Mouse (Mus musculus) testis, postnatal 14 days (tissue): ENCODE measurements at regions not wholly inside any gene's neighbourhood (a gene's known extent, or its start where the extent isn't known, plus 50 kb on each side); places are given as distances from the start of the nearest gene placed in this dataset.

Source experiments
- DNase-seq: peaks from one replicate; pipeline ENCODE4 v3.0.0; 2021; ENCODE audit warnings: low spot score

DNA sequence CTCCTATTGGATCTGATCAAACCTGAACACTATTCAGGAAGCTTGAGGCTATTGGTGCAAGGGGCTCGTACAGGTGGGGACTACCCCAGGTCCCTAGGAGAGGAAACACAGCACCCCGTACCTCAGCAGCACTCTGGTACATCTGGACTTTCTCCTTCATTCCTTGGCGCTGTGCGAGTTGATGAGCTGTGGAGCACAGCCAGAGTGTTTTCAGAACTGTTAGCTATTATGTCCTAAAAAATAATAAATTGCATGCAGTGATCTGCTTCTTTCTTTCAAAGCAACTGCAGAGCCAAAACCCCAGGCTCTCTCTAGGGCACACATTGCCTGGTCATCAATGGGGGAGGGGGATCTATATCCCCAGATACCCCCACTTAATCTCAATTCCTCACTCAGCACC is 122.6 kb downstream of the Gm12728 start:
- DNase-seq, result no peak

GRCm38 (mm10) chr4:105914996-105915395 is 125.3 kb downstream of the Gm12728 start:
- DNase-seq, result no peak

- no peak for DNase-seq
These were observed 126.6 kb downstream of the Gm12728 start for GRCm38 (mm10) chr4:105916229-105916628.

DNA sequence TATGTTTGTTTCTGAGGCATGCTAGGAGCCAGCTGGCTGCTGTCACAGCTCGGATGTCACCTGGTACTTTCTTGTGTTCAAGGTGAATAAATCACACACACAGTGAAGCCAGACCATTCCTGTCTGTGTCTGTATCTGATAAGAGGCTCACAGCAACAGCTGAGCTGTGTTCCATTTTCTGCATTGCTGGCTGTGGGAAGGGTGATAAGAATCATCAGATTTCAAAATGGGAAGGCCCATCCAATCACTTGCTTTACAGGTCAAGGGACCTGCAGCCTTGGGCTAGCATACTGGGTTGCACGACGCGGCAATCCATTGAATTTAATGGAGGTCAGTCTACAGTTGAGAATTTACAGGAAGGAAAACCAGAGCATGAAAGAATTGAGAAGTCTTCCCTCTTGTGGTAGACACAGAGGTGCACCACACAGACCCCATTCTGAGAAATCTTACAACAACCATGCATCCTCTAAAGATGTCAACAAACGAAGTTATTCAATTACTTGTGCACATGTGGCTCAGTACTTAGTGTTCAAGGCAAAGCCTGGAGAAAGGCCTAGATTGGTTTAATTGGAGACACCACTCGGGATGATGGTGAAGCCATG is 135.2 kb downstream of the Gm12728 start:
- peak; percentile 19 for DNase-seq

DNA sequence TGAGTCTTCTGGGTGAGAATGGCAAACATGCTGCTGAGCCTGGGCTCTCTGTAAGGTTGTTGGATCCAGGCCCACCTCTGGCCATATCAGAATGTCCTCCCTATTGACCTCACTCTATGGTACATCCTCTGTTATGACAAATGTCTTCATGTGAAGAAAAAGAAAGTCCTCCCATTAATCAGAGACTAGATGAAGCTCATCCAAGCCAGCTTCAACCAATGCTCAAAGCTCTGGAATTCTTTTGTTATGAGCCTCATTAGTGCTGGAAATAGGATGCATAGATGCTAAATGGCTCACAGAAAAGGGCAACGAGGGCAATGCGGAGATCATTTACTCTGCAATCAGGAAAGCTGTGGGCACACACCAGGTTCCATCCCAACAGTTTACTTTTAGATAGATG is 135.8 kb downstream of the Gm12728 start:
- DNase-seq, result no peak

GRCm38 (mm10) chr4:105929658-105930057 is 140.0 kb downstream of the Gm12728 start:
- DNase-seq, result no peak

GRCm38 (mm10) chr4:105934971-105935370 is 145.3 kb downstream of the Gm12728 start:
- DNase-seq, result no peak

DNA sequence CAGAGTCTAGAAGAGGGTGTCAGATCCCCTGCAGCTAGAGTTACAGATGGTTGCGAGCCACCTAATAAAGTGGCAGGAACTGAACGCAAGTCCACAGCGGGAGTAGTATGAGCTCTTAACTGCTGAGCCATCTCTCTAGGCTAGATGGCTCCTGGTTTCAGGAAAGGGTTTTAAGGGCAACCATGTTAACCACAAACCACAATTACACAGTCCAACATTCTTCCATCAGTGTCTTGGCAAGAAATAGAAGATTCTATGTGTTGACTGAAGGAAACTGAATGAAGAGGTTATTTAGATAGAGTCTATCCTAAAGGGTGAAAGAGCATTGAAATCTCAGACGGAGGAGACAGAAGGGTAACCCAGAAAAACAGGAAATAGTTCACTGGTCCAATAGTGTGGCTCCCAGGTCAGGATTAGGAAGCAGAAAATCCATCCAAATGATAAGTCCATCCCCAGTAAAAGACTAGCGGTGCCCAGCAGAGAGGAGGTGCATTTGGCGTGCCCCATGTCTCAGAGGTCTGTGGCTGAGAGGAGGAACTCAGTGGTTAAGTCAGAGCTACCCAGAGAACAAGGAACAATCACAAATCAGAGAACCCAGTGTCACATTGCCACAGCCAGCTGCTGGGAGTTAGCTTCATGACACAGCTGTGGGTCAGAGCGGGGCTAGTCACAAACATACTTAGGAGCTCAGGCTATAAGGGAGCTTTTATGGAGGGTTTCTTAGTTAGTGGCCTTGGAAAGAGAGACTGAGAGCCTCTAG is 147.3 kb downstream of the Gm12728 start:
- DNase-seq, result no peak

GRCm38 (mm10) chr4:105937587-105937986 is 147.9 kb downstream of the Gm12728 start:
- DNase-seq, result no peak

GRCm38 (mm10) chr4:105938886-105939285 is 149.2 kb downstream of the Gm12728 start:
- no peak for DNase-seq

DNA sequence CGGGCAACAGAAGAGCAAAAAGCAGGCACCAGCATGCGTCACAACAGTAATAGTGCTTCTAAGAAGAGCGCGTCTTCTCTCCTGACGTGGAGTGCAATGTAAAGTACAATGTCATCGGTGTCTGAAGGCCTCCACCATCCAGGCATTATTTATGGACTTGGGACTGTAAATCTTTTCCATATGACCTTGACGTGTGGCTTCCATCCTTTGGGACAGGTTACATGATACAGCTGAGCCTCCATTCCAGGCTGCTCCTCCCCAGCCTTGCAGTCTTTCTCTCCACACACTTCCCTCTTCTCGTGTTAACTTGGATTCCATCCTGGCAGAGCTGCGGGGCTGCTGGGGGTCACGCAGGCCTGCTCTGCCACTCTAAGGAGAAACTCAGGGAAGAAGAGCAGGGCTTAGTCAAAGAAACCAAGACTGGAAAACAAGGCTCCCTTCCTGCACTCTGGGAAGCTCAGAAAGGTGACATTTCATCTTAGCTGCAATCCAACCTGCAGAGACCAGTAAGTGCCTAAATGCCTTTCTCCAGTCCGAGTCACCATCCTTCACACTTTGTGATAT is 150.0 kb downstream of the Gm12728 start:
- DNase-seq, result no peak

- DNase-seq, result no peak
These were observed 151.2 kb downstream of the Gm12728 start for GRCm38 (mm10) chr4:105940891-105941290.

- DNase-seq, result peak; percentile 53
These were observed 152.1 kb downstream of the Gm12728 start for GRCm38 (mm10) chr4:105941785-105942184.

DNA sequence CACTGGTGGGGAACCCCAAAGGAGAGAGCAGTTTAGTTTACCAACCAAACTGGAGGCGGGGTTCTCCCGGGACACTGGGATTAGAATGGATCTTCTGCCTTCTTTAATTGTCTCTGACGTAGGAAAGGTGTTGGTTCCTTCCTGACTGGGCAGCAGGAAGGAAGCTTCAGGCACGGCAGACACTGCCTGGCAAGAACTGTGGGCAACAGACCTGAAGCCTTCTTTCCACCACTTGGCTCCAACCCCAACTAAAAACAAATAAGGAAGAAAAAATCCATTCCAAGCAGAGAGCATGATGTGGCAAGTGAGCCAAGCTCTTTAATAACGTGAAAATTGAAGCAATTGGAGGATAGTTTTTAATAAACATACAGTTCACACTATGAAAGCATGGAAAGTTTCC is 155.3 kb downstream of the Gm12728 start:
- no peak for DNase-seq

DNA sequence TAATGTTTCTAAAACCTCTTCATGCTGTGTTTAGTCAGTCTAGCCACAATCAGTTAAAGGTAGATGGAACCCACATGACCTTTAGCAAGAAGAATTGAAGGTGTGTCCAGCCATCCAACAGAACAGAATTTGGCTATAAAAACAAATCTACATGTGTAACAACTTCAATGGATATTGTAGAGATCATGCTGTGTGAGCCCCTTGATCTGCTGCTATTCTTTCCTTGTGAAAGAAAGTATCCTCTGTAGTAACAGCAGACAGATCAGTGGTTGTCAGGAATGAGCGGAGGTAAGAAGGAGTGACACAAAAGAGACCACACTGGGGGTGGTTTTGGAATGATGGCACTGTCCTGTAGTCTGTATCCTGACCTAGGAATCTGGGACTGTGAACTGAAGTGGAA is 156.3 kb downstream of the Gm12728 start:
- no peak for DNase-seq

- DNase-seq, result peak; percentile 72
These were observed 158.7 kb downstream of the Gm12728 start for GRCm38 (mm10) chr4:105948326-105948725.

DNA sequence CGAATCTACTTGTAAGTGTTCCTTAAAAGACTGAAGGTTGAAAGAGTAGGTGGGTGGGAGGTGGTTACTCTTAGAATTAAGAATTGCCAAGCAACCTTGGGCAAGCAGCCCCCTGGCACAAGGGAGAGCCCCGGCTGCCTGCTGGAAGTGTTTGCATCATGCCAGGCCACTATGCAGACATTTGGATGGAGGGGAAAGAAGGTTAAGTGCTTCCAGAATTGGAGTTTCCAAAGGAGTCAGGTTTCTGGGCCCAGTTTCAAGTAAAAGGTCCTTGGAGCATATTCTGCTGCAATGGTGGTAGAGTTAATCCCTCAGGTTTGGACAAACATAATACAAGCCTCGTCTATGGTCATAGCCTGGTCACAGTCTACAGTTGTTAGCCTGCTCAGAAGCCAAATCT is 162.7 kb downstream of the Gm12728 start:
- no peak for DNase-seq

DNA sequence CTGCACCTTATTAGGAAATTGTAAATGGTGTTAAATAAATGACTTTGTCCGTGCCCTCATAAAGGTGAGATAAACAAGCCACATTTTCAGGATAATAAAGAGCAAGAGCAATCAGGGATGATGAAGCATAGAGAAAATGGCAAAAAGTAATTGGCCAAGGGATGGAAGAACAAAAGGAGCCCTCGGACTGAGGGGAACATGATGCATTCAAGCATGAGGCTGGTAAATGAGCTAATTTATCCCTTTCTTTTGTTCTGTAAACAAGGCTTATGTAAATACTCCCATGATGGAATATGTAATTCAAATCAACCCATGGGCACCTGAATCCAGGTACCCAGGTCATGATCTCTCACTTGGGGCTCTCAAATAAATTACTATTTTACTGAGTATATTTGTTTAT is 166.8 kb downstream of the Gm12728 start:
- no peak for DNase-seq

DNA sequence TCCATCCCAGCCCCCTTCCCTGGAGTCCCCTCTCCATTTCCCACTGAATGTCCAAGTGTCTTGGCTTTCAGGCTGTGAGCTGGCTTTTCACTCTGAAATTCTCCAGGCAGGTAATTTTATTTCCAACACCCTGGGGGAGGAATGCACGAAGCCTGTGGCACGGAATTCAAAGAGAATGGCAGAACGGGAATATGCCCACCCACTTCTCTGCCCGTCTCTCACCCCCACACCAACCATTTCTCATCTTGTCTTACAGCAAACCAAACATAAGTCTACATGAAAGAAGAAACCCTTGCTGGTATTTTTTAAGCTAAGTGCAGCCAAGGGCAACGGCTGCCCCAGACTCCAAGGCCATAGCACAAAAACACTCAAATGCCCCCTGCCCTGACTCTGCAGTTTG is 168.7 kb downstream of the Gm12728 start:
- DNase-seq, result no peak

GRCm38 (mm10) chr4:105961686-105962360 is 172.2 kb downstream of the Gm12728 start:
- peak; percentile 44 for DNase-seq

GRCm38 (mm10) chr4:105962542-105962941 is 172.9 kb downstream of the Gm12728 start:
- no peak for DNase-seq

- no peak for DNase-seq
These were observed 178.7 kb downstream of the Gm12728 start for GRCm38 (mm10) chr4:105968324-105968723.

DNA sequence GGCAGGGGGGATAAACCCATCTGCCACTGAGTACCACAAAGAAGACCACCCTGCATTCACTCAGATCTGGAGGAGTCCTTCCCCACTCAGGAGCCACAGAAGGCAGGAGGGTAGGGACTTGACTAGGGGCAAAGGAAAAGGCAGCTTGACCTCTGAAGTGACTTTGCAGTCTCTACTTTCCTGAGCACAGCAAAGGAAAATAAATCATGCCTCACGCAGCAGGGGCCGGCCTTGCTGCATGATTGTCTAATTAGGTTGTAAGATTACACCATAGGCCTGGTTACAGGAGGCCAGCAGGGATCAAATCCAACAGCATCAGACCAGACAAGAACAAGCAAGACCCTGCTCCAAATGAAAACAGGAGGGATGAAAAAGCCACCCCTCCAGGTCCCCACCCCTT is 180.0 kb downstream of the Gm12728 start:
- DNase-seq, result no peak
